Mouse (Mus musculus) heart, embryonic 13.5 days (tissue): Measurements from ENCODE around the gene Slc38a7. TPM values are rescaled to one million over a fixed set of nuclear protein-coding genes. Genes with fewer than 3 reads are reported as not detected.
A peak's percentile ranks its signal among the peaks of the same experiment; 100 is the strongest.
"Not testable (repeated sequence)": the region's sequence is repeated elsewhere in the genome, so short reads cannot be mapped to it uniquely, and the experiment has no call there.

Experiments
- ATAC-seq: fragments of 200-750 bp; cut with Nextera tagmentation; 2 replicates; pipeline ENCODE4 v1.8.0; 2017; ENCODE audit warnings: moderate TSS enrichment; ENCODE audit not compliant: insufficient number of reproducible peaks, low FRiP score, low TSS enrichment; ENCODE audit errors: extremely low read depth
- H3K27ac ChIP-seq: fragments of 300-500 bp; sonication (generic); replicated peaks from 2 replicates; pipeline ENCODE4 v1.5.1; 2015; ENCODE audit warnings: moderate library complexity, mild to moderate bottlenecking, inconsistent platforms
- H3K27me3 ChIP-seq: fragments of 300-500 bp; sonication (generic); replicated peaks from 2 replicates; pipeline ENCODE4 v1.6.1; 2015; ENCODE audit warnings: mild to moderate bottlenecking, inconsistent platforms
- H3K36me3 ChIP-seq: fragments of 300-500 bp; sonication (generic); 2 replicates; pipeline ENCODE4 v1.6.1; 2015; ENCODE audit warnings: mild to moderate bottlenecking, inconsistent platforms
- H3K4me1 ChIP-seq: fragments of 300-500 bp; sonication (generic); 2 replicates; pipeline ENCODE4 v1.6.1; 2015; ENCODE audit warnings: inconsistent platforms
- H3K4me2 ChIP-seq: fragments of 300-500 bp; sonication (generic); 2 replicates; pipeline ENCODE4 v1.6.1; 2015; ENCODE audit warnings: inconsistent platforms, mild to moderate bottlenecking, moderate library complexity
- H3K4me3 ChIP-seq: fragments of 300-500 bp; sonication (generic); 2 replicates; pipeline ENCODE4 v1.5.1; 2015; ENCODE audit warnings: moderate library complexity, mild to moderate bottlenecking, inconsistent platforms
- H3K9ac ChIP-seq: fragments of 300-500 bp; sonication (generic); 2 replicates; pipeline ENCODE4 v1.6.1; 2015; ENCODE audit warnings: inconsistent platforms, mild to moderate bottlenecking, moderate library complexity
- H3K9me3 ChIP-seq: fragments of 300-500 bp; sonication (generic); 2 replicates; pipeline ENCODE4 v1.6.1; 2016; ENCODE audit warnings: inconsistent platforms
- WGBS: fragments of 180-500 bp; shearing (Covaris S2); methylation state at CpG from one replicate; pipeline ENCODE4 v1.1.7; 2015; ENCODE audit warnings: mixed read lengths; 5-methylcytosine and 5-hydroxymethylcytosine counted together
- polyA plus RNA-seq: library from polyadenylated mRNA; unstranded; fragments of >200 nt; fragmentation: Nextera tagmentation; extraction: Ambion mirVana; gene quantifications from 2 replicates; pipeline ENCODE4 v1.2.1, GENCODE M21; 2015

The Slc38a7 gene
- polyA plus RNA-seq, 1 experiment from 2014 or later = 12.4 TPM

GRCm38 (mm10) chr8:95848061-95848551 is 5.2 kb downstream of the Slc38a7 start:
- Histone ChIP-seq H3K9me3 (no peaks in the 10 kb centered on the region), H3K27me3 (no peaks in the 10 kb centered on the region), H3K4me1 (peaks cover 21% of the 10 kb centered on the region), H3K4me2 (no peak overlapping the region; the same call in 1 of the 2 replicates), H3K27ac (no peak overlapping the region), H3K36me3 (peaks cover 44% of the 10 kb centered on the region), H3K4me3 (no peak overlapping the region), H3K9ac (no peak overlapping the region)
- ATAC-seq = no peak
- 69% methylated on average over 24 of the region's 24 CpGs for whole genome bisulfite sequencing

GRCm38 (mm10) chr8:95845026-95845425 is 8.3 kb downstream of the Slc38a7 start:
- no peak overlapping the region for H3K27ac ChIP-seq
- peaks cover 9% of the 10 kb centered on the region for H3K4me1 ChIP-seq
- WGBS = 78% methylated on average over 7 of the region's 7 CpGs
- H3K9me3 ChIP-seq = no peaks in the 10 kb centered on the region
- peaks cover 73% of the 10 kb centered on the region for H3K36me3 ChIP-seq
- no peaks in the 10 kb centered on the region for H3K27me3 ChIP-seq
- no peak for ATAC-seq
- no peak overlapping the region for H3K9ac ChIP-seq
- no peak overlapping the region for H3K4me2 ChIP-seq
- H3K4me3 ChIP-seq = no peak overlapping the region

GRCm38 (mm10) chr8:95843968-95844367 is 9.4 kb downstream of the Slc38a7 start:
- peaks cover 9% of the 10 kb centered on the region for H3K4me1 ChIP-seq
- ATAC-seq = no peak
- 85% methylated on average over 6 of the region's 6 CpGs for WGBS
- no peak overlapping the region for H3K4me3 ChIP-seq
- H3K9ac ChIP-seq = no peak overlapping the region
- H3K4me2 ChIP-seq = no peak overlapping the region
- peaks cover 83% of the 10 kb centered on the region for H3K36me3 ChIP-seq
- H3K27me3 ChIP-seq = no peaks in the 10 kb centered on the region
- H3K9me3 ChIP-seq = no peaks in the 10 kb centered on the region
- H3K27ac ChIP-seq = no peak overlapping the region

GRCm38 (mm10) chr8:95841436-95841835 is 11.9 kb downstream of the Slc38a7 start:
- no peak for ATAC-seq
- Histone ChIP-seq H3K36me3 (peaks cover 85% of the 10 kb centered on the region), H3K4me3 (no peak overlapping the region), H3K27me3 (no peaks in the 10 kb centered on the region), H3K4me1 (peaks cover 9% of the 10 kb centered on the region), H3K9ac (no peak overlapping the region), H3K4me2 (no peak overlapping the region), H3K27ac (no peak overlapping the region), H3K9me3 (no peaks in the 10 kb centered on the region)
- 85% methylated on average over 15 of the region's 15 CpGs for WGBS

- Histone ChIP-seq H3K4me1 (no peaks in the 10 kb centered on the region), H3K36me3 (peaks cover 68% of the 10 kb centered on the region), H3K4me2 (no peak overlapping the region), H3K27me3 (no peaks in the 10 kb centered on the region), H3K4me3 (no peak overlapping the region), H3K9ac (no peak overlapping the region), H3K9me3 (no peaks in the 10 kb centered on the region), H3K27ac (no peak overlapping the region)
- WGBS = 97% methylated on average over 4 of the region's 4 CpGs
- ATAC-seq = no peak
These were observed 14.1 kb downstream of the Slc38a7 start for GRCm38 (mm10) chr8:95839289-95839688.

- 84% methylated on average over 10 of the region's 10 CpGs for WGBS
- Histone ChIP-seq H3K4me1 (peaks cover 16% of the 10 kb centered on the region), H3K4me2 (no peak overlapping the region), H3K4me3 (no peak overlapping the region), H3K9me3 (no peaks in the 10 kb centered on the region), H3K27ac (no peak overlapping the region), H3K27me3 (no peaks in the 10 kb centered on the region), H3K9ac (no peak overlapping the region), H3K36me3 (peaks cover 50% of the 10 kb centered on the region)
- ATAC-seq = no peak
These were observed 16.1 kb downstream of the Slc38a7 start for GRCm38 (mm10) chr8:95837266-95837665.

GRCm38 (mm10) chr8:95835891-95836290 is 17.4 kb downstream of the Slc38a7 start:
- Histone ChIP-seq H3K36me3 (peaks cover 36% of the 10 kb centered on the region), H3K9me3 (no peaks in the 10 kb centered on the region), H3K9ac (no peak overlapping the region), H3K4me3 (no peak overlapping the region), H3K4me1 (peaks cover 18% of the 10 kb centered on the region), H3K27me3 (no peaks in the 10 kb centered on the region), H3K4me2 (no peak overlapping the region), H3K27ac (no peak overlapping the region)
- WGBS = 78% methylated on average over 4 of the region's 4 CpGs
- no peak for ATAC-seq

- no peaks in the 10 kb centered on the region for H3K9me3 ChIP-seq
- H3K4me3 ChIP-seq = peak overlapping the region; percentile 50
- H3K36me3 ChIP-seq = peaks cover 14% of the 10 kb centered on the region
- H3K27me3 ChIP-seq = no peaks in the 10 kb centered on the region
- peak overlapping the region; percentile 51; the same call in 1 of the 2 replicates for H3K27ac ChIP-seq
- peaks cover 18% of the 10 kb centered on the region for H3K4me1 ChIP-seq
- 1% methylated on average over 16 of the region's 16 CpGs for WGBS
- H3K4me2 ChIP-seq = peak overlapping the region; percentile 74
- ATAC-seq = peak; percentile 70
- H3K9ac ChIP-seq = peak overlapping the region; percentile 73
These were observed 19.8 kb downstream of the Slc38a7 start for GRCm38 (mm10) chr8:95833435-95833984.

- Histone ChIP-seq H3K36me3 (peaks cover 14% of the 10 kb centered on the region), H3K27me3 (no peaks in the 10 kb centered on the region), H3K4me3 (peak overlapping the region; percentile 50), H3K9ac (peak overlapping the region; percentile 73), H3K4me1 (peaks cover 24% of the 10 kb centered on the region), H3K27ac (peak overlapping the region; percentile 51), H3K4me2 (peak overlapping the region; percentile 74), H3K9me3 (no peaks in the 10 kb centered on the region)
- peak; percentile 42; the same call in 1 of the 2 replicates for ATAC-seq
- WGBS = 15% methylated on average over 16 of the region's 16 CpGs
These were observed 20.5 kb downstream of the Slc38a7 start for GRCm38 (mm10) chr8:95832603-95833434.

GRCm38 (mm10) chr8:95830144-95830543 is 23.2 kb downstream of the Slc38a7 start:
- Histone ChIP-seq H3K27ac (no peak overlapping the region), H3K36me3 (no peaks in the 10 kb centered on the region), H3K27me3 (no peaks in the 10 kb centered on the region), H3K4me3 (no peak overlapping the region), H3K9me3 (no peaks in the 10 kb centered on the region), H3K4me2 (no peak overlapping the region), H3K4me1 (peaks cover 28% of the 10 kb centered on the region), H3K9ac (no peak overlapping the region)
- 80% methylated on average over 3 of the region's 3 CpGs for WGBS
- no peak for ATAC-seq

GRCm38 (mm10) chr8:95825162-95825561 is 28.2 kb downstream of the Slc38a7 start, which contains the start of gene Sap18b:
TSS of gene Sap18b (plus strand) at chr8:95825346.
- H3K27me3 ChIP-seq, ATAC-seq, H3K9ac ChIP-seq, H3K27ac ChIP-seq, H3K4me2 ChIP-seq, H3K36me3 ChIP-seq, H3K9me3 ChIP-seq, H3K4me3 ChIP-seq: not testable (repeated sequence)
- H3K4me1 ChIP-seq = peaks cover 18% of the 10 kb centered on the region
- 39% methylated on average over 25 of the region's 25 CpGs for WGBS
